Mouse (Mus musculus) left cerebral cortex, postnatal 25 days (tissue): ENCODE measurements around the gene Pif1. TPM values are rescaled to one million over a fixed set of nuclear protein-coding genes. Genes with fewer than 3 reads are reported as not detected.
A peak's percentile ranks its signal among the peaks of the same experiment; 100 is the strongest.

ENCODE experiments used
- DNase-seq, 2 experiments: peaks; one replicate each; pipeline ENCODE4 v3.0.0; 2022; ENCODE audit warnings: low spot score in 2 of 2, mixed read lengths in 1 of 2
- intact Hi-C: fragments of 180-260 bp; cut with DNase I; formaldehyde crosslinking; loops from one replicate; pipeline ENCODE4 v1.15.1; 2025
- total RNA-seq, 2 experiments: library from RNA; stranded (reverse); gene quantifications; 2 replicates each; pipeline ENCODE4 v1.2.3; 2021

The Pif1 gene
- total RNA-seq, 2 experiments from 2014 or later: 0.27 to 0.46 TPM

DNA sequence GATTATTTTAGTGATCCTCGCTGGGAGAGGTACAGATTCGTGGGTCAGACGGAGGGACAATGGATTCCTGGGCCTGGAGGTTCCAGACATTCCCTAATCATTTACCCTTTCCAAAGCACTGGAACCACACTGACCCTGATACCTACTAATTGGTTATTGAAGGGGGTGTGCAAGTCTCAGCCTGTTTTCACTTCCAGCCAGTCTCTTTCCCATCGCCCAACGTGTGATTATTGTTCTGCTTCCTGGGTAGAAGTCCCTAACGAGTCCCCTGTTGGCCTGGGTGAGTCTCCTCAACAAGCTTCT is 261 bp downstream of the Pif1 start:
- intact Hi-C loops: no loop called here
- no peak for DNase-seq

DNA sequence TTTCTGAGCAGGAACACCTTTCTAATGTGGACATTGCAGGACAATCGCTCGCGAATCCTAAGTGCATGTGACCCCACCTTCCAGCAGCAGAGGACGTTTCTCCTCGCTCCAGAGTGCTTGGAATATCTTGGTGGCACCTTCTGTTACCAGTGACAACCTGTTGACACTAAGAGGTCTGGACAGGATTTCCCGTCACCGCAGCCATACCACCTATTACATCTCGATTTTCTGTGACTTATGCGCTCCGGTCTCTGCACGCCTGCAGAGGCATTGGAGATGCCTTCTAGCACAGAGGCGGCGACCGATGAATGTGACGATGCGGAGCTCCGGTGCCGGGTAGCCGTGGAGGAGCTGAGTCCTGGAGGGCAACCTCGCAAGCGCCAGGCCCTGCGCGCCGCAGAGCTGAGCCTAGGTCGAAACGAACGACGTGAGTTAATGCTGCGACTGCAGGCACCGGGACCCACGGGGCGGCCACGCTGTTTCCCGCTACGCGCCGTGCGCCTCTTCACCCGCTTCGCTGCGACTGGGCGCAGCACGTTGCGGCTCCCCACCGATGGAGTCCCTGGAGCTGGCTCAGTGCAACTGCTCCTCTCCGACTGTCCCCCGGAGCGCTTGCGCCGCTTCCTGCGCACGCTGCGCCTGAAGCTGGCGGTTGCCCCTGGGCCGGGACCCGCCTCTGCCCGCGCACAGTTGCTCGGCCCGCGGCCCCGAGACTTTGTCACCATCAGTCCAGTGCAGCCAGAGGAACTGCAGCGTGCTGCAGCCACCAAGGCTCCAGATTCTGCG is 806 bp downstream of the Pif1 start:
- DNase-seq: peak in 1 of 2 experiments; percentile 39
- intact Hi-C loops: no loop called here

DNA sequence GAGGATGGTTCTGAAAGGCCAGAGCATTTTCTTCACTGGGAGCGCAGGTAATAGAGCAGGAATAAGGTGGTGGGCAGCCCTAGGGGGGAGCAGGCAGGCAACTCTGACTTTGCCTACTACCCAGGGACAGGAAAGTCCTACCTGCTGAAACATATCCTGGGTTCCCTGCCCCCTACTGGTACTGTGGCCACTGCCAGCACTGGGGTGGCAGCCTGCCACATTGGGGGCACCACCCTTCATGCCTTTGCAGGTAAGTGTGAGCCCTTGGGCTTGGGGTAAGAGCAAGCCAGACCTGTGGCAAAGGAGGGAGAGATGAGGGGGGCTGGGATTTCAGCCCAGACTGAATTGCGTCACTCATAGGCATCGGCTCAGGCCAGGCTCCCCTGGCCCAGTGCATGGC is 2.1 kb downstream of the Pif1 start:
- DNase-seq: no peak
- intact Hi-C loops: no loop called here

DNA sequence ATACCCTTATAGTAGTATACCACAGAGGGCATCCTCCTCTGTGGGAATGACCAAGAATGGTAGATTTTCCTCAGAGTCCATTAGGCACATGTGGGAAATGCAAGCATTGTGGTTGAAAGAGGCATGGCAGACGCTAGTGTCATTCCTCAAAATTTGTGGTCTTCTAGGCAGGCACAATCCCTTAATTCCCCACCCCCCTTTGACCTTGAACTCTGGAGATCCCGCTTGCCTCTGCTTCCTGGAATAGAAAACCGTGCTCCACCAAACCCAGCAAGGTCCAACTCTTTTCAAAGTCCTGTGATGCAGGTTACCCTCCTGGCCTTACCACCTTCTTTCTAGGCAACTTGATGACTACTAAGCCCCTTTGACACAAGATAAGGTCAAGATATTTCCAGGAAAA is 5.8 kb downstream of the Pif1 start:
- intact Hi-C loops: no loop called here

DNA sequence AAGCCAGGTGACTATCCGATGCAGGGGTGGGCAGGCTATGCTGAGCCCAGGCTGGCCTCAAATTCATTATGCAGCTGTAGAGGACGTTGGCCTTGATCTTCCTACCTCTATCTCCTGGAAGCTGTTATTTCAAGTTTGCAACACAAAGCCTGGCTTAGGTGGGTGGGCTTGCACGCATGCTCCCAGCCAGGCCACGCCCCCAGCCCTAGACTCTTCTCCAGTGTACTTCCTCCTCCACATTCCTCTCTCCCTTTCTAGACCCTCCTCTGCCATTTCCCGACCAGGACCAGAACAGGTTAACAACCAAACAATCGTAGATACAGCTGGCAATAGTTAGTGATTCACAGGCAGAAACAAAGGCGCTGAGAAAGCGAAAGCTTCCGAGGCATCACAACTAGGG is 6.6 kb downstream of the Pif1 start:
- DNase-seq: no peak

More for the DNA sequence above, 5.8 kb downstream of the Pif1 start:
- no peak for DNase-seq

DNA sequence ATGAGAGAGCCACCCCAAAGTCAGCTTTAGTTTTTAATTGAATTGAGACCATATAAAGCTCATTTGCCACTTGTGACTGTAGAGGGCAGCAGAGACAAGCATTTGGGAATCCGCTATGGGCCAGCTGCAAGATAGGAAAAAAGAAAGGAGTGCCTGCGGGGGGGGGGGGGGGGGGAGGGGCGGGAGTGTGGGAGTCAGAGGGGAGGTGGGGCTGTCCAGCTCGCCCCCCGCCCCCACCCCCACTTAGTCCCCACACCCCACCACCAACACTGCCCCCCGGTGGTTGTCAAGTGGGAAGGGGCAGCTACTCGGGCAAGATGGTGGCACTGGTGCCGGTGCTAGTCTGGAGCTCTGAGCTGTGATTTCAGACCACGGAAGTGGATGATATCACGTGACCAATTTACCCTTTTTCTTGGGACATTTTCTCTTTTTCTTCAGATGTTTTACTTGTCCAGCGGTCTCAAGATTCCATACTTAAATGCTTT is 11.8 kb downstream of the Pif1 start:
- intact Hi-C loops: no loop called here
- DNase-seq: peak in 1 of 2 experiments; percentile 54

More for the DNA sequence above, 6.6 kb downstream of the Pif1 start:
- intact Hi-C loops: no loop called here

DNA sequence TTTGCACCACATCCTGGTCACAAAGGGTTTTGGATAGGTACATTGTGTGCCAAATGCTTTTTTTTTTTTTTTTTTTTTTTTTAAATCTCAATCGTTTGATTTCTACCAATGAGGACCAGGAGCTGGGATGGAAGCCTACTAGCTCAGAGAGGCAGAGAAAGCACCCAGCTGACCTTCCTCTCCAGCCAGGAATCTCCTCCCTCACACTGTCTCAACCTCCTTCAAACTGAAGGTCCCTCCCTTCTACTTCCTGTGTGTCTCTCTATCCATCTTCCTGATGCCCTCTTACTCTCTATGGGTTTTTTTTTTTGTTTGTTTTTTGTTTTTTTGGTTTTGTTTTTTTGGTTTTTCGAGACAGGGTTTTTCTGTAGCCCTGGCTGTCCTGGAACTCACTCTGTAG is 14.0 kb downstream of the Pif1 start:
- intact Hi-C loops: loop anchor here (5.0 to 10.0 kb wide), 2 partner anchors 251 to 404 kb away; no protein-coding TSS in a partner anchor
- no peak for DNase-seq

DNA sequence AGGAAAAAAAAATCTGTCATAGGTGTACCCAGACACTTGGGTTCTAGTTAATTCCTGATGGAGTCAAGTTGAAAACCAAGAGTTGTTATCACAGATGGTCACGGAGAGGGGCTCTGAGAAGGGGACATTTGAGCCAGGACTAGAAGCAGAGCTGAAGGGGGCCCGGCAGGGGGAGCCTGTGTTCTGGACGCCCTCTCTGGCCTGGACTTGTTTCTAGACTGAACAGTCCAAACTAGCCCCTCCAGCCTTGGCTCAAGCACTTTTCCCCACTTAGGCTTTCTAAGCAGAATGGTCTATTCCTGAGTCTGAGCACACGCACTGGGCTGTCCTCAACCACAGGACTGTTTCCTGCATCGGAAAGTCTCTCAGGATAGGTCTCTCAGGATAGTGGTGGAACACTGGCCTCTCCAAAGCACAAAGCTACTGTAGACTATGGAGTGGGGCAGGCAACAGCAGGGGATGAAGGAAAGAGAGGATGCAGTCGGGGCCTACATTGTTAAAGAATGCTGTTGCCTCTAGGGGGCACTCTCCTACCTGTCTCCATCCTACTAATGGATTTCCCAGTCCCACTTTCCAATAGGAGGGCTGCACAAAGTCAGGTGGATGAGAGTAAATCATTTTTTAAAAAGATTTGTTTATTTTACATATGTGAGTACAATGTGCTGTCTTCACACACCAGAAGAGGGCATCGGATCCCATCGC is 16.6 kb downstream of the Pif1 start:
- intact Hi-C loops: loop anchor here (5.0 to 10.0 kb wide), 2 partner anchors 249 to 401 kb away; no protein-coding TSS in a partner anchor
- no peak for DNase-seq

DNA sequence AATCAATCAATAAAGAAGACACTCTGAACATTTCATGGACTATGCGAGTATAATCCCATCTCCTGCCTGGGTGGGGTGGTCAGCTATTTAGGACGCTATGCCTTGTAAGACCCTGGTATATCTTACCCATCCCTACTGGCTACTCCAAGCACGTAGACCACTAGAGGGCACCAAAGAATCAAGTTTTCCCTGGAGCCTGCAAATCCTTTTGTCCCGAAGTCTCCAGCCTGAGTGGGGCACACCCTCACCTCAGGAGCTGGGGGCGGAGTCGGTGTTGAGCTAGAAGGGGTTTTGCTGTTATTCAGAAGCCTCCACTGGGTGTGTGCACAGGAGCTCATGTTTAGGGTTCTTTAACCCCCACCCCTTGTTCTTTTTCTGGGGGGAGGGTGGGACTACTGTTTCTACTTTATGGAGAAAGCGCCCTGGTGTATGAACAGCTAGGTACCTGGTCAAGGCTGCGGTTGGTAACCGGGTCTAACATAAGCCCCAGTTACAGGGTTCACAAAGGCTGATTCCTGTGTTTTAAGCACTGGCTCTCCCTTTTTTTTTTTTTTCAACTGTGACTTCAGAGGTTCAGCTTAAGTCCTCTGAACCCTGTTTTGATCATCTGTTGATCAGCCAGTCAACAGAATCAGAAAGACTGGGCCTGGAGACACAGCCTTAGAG is 18.6 kb downstream of the Pif1 start:
- DNase-seq: peak; percentile 35 to 67

DNA sequence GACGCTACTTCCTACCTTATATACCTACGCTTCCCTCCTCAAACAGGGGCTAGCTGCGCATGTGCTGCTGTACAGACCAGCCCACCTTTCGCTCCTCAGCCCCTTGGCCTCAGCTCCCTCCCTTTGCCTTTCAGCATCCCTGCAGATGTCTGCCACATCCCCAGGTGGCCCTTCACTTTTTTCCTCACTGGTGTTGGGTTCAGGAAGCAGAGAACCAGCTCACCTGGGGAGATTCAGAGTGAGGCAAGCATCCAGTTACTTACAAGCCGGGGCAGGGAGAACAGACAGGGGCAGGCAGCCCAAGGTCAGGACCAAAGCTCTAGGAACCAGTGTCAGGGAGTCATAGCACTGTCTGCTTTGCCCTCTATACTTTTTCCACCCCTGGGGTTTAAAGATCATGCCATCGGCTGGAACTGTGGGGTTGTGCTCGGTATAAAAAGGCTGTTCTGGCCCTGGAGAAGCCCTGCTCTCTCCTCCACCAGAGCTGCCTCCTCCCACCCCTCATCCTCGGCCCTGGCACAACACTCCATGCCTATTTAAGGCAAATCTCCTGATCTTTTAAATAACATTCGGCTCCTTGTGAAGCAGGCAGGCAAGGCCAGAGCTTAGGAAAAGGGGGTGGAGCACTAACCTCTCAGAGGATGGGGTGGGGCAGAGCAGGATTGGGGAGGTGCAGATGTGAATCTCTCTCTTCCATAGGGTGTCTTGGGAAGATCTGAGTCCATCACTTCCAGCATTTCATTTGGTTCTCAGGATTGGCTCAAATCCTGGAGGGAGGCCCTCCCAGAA is 19.6 kb downstream of the Pif1 start:
- intact Hi-C loops: loop anchor here (10.0 kb wide), 1 partner anchor 398 kb away; no protein-coding TSS in a partner anchor

More for the DNA sequence above, 18.6 kb downstream of the Pif1 start:
- intact Hi-C loops: loop anchor here (1.0 to 10.0 kb wide), 2 partner anchors 59 to 399 kb away; no protein-coding TSS in a partner anchor

DNA sequence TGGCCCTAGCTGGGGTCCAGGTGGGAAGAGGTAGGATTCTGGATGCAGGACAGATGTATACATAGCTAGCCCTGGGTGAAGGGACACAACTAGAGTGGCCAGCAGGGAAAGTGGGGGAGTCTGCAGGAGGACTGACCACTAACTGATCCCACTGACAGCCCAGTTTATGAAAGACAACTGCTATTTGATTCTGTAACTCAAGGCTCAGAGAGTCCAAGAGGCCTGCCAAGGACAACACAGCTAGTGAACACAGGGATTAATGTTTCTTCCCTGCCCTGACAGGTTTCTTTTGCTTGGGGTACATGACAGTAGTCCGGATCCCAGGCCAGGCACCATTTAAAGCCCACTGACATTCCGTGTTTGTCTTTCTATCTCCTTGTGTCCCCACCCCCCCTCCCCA is 20.2 kb downstream of the Pif1 start:
- intact Hi-C loops: loop anchor here (10.0 kb wide), 1 partner anchor 398 kb away; no protein-coding TSS in a partner anchor
- DNase-seq: no peak

More for the DNA sequence above, 19.6 kb downstream of the Pif1 start:
- DNase-seq: no peak

DNA sequence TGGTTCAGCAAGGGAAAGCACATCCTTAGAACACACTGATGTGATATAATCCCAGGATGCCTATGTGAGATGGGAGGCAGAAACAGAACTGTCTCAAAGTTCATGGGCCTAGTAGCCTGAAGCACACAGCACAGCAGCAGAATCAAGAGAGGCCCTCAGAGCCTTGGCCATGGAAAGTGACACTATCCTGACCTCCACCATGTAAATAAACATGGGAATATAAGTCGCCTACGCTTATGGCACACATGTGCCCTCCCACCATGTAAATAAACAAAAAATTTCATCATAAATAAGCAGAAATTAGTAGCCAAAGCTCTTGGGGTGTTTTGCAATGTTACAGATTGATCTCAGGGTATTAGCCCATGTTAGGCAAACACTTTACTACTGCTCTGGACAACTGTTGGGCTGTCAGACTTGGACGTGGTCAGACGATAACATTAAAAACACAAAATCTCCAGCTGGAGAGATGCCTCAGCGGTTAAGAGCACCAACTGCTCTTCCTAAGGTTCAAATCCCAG is 25.1 kb downstream of the Pif1 start:
- no peak for DNase-seq
- intact Hi-C loops: no loop called here

DNA sequence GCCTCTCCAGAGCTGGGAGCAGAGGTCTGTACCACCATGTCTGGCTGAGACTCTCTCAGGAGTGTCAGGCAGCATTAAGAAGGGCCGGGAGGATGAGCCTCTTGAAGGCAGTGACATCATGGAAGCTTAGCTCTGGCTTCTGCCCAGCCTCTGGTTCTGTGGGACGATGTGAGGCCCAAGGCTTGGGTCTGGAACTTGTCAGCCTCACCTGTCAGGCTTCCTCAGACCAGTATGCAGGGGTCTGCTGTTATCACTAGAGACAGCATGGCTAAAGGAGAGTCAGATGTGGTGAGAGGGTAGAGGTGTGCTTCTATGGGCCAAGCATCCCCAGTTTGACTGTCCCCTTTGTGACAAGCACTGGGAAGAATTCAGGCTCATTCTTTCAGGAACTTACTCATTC is 26.1 kb downstream of the Pif1 start:
- intact Hi-C loops: no loop called here

DNA sequence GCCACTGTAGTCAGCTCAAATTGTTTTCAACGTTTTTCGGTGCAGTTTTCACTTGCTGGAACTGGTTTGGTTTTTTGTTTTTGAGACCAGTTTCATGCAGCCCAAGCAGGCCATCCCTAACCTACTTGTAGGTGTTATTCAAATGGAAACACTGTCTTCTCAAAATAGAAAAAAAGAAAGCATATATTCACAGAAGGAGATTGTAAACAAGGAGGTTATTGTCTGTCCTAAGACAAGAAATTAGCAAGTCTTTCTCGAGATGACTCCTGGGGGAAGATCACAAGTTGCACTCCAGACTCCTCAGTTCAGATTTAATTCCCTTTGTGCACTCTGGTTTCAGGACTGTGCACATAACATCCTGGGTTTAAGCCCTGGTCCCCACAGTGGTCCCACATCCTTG is 32.4 kb downstream of the Pif1 start:
- intact Hi-C loops: no loop called here
- DNase-seq: no peak

More for the DNA sequence above, 26.1 kb downstream of the Pif1 start:
- DNase-seq: no peak

DNA sequence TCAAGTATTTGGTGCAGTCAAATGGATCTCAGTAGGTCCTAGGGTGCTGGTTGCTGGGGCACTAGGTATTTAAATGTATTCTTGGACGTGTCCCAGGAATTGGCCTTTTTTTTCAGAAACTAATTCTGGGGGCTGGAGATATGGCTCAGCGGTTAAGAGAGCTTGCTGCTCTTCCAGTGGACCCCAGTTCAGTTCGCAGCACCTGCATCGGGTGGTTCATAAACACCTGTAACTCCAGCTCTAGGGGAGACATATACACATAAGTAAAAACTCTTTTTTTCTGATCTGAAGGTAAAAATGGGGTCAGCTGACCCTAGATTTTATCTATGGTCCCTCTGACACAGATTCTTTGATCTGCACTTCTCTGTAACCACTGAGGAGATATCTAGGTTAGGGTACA is 34.2 kb downstream of the Pif1 start:
- DNase-seq: no peak
- intact Hi-C loops: no loop called here

DNA sequence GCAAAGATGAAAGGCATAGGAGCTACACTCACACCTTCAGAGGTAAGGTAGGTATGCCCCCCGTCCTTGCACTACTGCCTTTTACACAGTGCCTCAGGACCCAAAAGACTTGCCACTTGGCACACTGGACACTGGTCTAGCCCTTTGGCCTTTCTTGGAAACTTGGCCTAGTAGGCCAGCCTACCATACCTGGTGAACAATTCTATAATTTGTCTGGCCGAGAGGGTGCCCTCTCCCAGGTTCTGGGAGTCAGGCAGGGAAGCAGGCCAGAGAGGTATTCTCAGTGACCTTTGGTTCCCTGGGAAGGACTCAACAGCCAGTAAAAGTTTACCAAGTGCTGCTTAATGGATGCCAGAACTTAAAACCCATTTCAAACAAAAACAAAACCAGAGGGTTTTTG is 34.7 kb downstream of the Pif1 start:
- intact Hi-C loops: no loop called here
- DNase-seq: no peak

DNA sequence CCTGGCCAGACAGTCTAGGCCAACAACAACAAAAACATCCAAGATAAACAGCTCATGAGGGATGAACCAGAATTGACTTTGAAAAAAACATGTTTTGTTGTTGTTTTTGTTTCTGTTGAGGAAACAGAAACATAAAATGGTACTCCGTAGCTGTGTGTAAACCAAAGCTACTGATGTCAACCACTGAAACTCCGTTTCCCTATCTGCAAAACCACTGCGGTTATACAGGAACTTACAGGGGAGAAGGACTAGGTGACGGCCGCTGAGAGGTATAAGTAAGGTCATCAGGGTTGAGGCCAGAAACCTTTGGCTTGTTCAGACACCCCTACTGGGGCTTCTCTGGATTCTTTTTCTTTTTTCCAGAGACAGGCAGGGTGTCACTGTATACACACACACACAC is 35.9 kb downstream of the Pif1 start:
- no peak for DNase-seq
- intact Hi-C loops: no loop called here

DNA sequence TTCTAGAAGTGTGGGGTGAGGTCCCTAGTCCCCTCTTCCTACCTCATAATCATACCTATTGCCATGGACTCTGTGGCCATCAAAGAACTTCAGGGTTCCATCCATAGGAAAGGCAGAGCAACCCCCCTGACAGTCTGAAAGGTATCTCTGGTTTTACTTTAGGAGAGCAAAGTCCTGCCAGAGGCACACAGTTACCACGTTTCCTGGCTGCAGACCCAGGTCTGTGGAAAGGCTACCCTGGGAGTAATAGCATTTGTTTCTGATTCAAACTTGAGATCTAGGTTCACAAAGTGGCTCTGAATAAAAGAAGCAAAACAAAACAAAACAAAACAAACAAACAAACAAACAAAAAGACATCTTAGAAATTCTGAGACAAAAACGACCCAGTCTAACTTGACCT is 37.3 kb downstream of the Pif1 start:
- intact Hi-C loops: no loop called here
- no peak for DNase-seq

DNA sequence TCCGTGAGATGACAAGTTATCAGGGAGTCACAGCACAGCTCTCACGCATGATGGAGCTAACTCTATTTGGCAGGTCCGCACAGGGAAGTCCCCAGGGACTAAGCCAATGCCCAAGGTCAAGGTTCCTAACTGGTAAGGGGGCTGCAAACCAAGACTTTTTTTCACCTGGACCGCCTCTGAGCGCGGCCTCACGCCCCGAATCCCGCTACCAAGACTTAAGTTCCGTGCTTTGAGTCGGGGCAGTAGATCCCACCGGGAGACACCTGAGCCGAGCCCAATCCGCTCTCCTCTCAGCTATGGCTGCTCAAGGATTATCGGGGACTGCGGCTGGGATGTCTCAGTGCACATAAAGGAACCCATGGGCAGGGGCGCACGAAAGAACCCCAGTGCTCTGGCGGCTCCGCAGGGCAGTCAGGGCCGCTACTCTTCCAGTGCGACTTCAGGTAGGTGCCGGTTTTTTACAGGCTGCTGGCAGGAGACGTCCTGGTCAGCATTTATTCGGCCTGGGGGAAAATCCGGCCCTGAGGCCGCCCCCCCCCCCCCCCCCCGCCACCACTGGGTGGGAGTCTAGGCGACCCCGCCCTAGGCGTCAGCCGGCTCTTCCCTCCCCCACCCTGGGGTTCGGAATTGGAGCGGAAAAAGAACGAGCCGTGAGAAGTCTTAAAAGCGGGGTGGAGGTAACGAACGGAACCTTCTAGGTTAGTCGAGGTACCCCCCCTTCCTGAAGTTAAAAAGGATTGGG is 42.2 kb downstream of the Pif1 start, which contains the start of gene Rbpms2:
Gene Rbpms2 (plus strand): TSS at position 624 of the 742 bp plus-strand sequence.
- DNase-seq: no peak
- intact Hi-C loops: no loop called here
